Mouse (Mus musculus): Measurements from ENCODE around the gene Tmem145. TPM values are rescaled to one million over a fixed set of nuclear protein-coding genes. Genes with fewer than 3 reads are reported as not detected.
A peak's percentile ranks its signal among the peaks of the same experiment; 100 is the strongest.

The Tmem145 gene
- polyA plus RNA-seq, 1 experiment from 2014 or later: 7.2 TPM

DNA sequence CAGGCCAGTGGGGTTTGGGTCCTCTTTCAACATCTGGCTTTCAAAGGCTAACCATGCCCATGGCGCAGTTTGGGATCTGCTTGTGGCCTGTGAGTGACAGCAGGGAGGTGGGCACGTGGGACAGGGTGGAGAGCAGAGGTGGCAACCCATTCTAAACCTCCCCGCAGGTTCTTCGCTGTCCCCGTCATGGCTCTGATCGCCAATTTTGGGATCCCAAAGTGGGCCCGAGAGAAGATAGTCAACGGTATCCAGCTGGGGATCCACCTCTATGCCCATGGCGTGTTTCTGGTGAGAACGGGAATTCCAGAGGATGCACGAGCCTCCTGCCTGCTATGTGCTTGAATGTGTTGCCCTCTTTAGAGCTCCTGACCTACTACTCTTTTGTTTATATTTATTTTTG, 5.3 kb downstream of the Tmem145 start:
- Histone ChIP-seq H3K4me3 (ENCODE audit: low read depth, low read length) (no peak overlapping the region), H3K4me2 (no peak overlapping the region), H3K36me3 (ENCODE audit: control insufficient read depth, insufficient read depth, low read length) (no peaks in the 10 kb centered on the region), H3K4me1 (ENCODE audit: control insufficient read depth, insufficient read depth, low read length) (peaks cover 14% of the 10 kb centered on the region), H3K9ac (ENCODE audit: low read length) (no peak overlapping the region), H3K27me3 (ENCODE audit: control insufficient read depth, insufficient read depth, low read length) (peaks cover 33% of the 10 kb centered on the region), H3K27ac (ENCODE audit: low read depth, low read length) (no peak overlapping the region), H3K9me3 (ENCODE audit: control insufficient read depth, low read length) (no peaks in the 10 kb centered on the region)
- no peak for DNase-seq (ENCODE audit: low spot score, missing footprints)
- 78% methylated on average over 11 of the region's 11 CpGs for WGBS
- ATAC-seq (ENCODE audit: low FRiP score): no peak

DNA sequence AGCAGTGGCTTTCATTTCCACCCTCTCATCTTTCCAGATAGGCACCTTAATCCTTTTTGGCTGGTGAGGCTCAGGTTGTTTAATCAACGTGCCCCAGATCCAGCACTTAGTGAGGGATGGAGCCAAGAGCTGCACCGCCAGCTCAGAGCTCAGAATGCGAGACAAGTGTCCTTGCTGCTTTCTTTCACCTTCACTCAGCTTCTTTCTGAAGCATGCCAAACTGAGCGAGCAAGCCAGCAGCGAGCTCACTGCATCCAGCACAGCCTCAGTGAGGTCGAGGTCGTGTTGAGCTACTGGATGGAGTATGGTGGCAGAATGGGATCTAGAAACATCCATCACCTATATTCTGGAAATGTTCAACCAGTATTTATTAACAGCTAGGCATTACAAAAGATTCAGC, 7.4 kb downstream of the Tmem145 start:
- H3K9ac ChIP-seq (ENCODE audit: low read length): no peak overlapping the region
- H3K4me2 ChIP-seq: no peak overlapping the region
- peaks cover 33% of the 10 kb centered on the region for H3K27me3 ChIP-seq (ENCODE audit: control insufficient read depth, insufficient read depth, low read length)
- no peaks in the 10 kb centered on the region for H3K36me3 ChIP-seq (ENCODE audit: control insufficient read depth, insufficient read depth, low read length)
- DNase-seq (ENCODE audit: low spot score, missing footprints) (peak; percentile 81), ATAC-seq (ENCODE audit: low FRiP score) (no peak)
- H3K9me3 ChIP-seq (ENCODE audit: control insufficient read depth, low read length): no peaks in the 10 kb centered on the region
- WGBS: 45% methylated on average over 7 of the region's 7 CpGs
- no peak overlapping the region for H3K27ac ChIP-seq (ENCODE audit: low read depth, low read length)
- peaks cover 12% of the 10 kb centered on the region for H3K4me1 ChIP-seq (ENCODE audit: control insufficient read depth, insufficient read depth, low read length)
- H3K4me3 ChIP-seq (ENCODE audit: low read depth, low read length): no peak overlapping the region

DNA sequence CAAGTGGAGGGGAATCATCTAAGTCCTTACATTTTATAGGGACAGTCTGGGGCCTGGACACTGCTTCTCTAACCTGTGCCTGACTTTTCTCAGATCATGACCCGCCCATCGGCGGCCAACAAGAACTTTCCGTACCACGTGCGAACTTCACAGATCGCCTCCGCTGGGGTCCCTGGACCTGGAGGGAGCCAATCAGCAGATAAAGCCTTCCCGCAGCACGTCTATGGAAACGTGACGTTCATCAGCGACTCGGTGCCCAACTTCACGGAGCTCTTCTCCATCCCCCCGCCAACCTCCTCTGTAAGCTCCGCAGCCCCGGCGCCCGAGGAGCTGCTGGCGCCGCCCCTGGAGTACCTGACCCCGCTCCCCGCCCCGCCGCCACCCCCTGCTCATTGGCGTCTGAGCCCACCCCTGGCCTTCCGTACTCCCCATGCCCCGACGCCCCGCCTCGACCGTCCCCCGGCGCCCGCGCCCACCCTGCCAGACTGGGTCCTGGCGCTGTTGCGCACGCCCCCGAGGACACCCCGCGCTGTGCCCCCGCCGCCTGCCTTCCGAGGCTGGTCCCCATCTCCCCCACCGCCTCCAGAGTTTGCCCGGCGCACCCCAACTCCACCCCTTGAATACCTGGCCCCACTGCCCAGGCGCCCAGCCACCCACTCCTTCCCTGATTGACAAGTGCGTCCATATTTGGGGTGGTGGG, 8.8 kb downstream of the Tmem145 start:
- H3K9ac ChIP-seq (ENCODE audit: low read length): peak overlapping the region; percentile 61
- H3K27me3 ChIP-seq (ENCODE audit: control insufficient read depth, insufficient read depth, low read length): peaks cover 33% of the 10 kb centered on the region
- peaks cover 14% of the 10 kb centered on the region for H3K4me1 ChIP-seq (ENCODE audit: control insufficient read depth, insufficient read depth, low read length)
- no peak for ATAC-seq (ENCODE audit: low FRiP score)
- no peak overlapping the region for H3K27ac ChIP-seq (ENCODE audit: low read depth, low read length)
- peak overlapping the region; percentile 37 for H3K4me3 ChIP-seq (ENCODE audit: low read depth, low read length)
- peak; percentile 86 for DNase-seq (ENCODE audit: low spot score, missing footprints)
- 2% methylated on average over 43 of the region's 51 CpGs for WGBS
- no peaks in the 10 kb centered on the region for H3K36me3 ChIP-seq (ENCODE audit: control insufficient read depth, insufficient read depth, low read length)
- H3K9me3 ChIP-seq (ENCODE audit: control insufficient read depth, low read length): no peaks in the 10 kb centered on the region
- peak overlapping the region; percentile 67 for H3K4me2 ChIP-seq

DNA sequence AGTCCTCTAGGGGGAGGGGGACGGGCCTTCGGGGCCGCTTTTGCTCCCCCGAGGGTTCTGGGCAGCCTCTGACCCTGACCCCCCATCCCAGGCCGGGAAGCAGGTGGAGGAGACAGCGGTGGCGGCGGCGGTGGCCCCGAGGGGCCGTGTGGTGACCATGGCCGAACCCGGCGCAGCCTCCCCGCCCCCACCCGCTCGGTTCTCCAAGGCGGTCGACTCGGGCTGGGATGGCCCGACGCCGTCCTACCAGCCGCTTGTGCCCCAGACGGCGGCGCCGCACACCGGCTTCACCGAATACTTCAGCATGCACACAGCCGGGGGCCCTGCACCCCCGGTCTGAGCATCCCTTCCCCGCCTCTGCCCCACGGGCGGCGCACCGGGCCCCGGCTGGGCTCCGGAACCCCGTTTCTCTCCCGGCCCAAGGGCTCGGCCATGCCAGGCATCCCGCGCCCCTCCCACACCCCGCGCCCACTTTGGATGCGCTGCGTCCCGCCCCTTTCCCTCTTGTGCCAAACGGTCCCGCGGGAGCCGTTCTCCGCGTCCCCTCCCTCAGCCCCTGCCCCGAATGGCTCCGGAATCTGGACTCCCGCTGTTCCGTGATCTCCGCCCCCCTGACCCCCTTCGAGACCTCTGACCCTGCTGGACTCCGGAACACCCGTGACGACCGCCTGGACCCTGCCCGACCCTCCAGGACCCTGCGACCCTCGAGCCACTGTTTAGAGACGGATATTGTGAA, 9.6 kb downstream of the Tmem145 start:
- H3K27ac ChIP-seq (ENCODE audit: low read depth, low read length): no peak overlapping the region
- peak overlapping the region; percentile 61 for H3K9ac ChIP-seq (ENCODE audit: low read length)
- no peaks in the 10 kb centered on the region for H3K36me3 ChIP-seq (ENCODE audit: control insufficient read depth, insufficient read depth, low read length)
- DNase-seq (ENCODE audit: low spot score, missing footprints): peak; percentile 91
- ATAC-seq (ENCODE audit: low FRiP score): no peak
- 1% methylated on average over 69 of the region's 69 CpGs for WGBS
- peak overlapping the region; percentile 37 for H3K4me3 ChIP-seq (ENCODE audit: low read depth, low read length)
- H3K27me3 ChIP-seq (ENCODE audit: control insufficient read depth, insufficient read depth, low read length): peaks cover 33% of the 10 kb centered on the region
- H3K9me3 ChIP-seq (ENCODE audit: control insufficient read depth, low read length): no peaks in the 10 kb centered on the region
- peaks cover 14% of the 10 kb centered on the region for H3K4me1 ChIP-seq (ENCODE audit: control insufficient read depth, insufficient read depth, low read length)
- peak overlapping the region; percentile 67 for H3K4me2 ChIP-seq

DNA sequence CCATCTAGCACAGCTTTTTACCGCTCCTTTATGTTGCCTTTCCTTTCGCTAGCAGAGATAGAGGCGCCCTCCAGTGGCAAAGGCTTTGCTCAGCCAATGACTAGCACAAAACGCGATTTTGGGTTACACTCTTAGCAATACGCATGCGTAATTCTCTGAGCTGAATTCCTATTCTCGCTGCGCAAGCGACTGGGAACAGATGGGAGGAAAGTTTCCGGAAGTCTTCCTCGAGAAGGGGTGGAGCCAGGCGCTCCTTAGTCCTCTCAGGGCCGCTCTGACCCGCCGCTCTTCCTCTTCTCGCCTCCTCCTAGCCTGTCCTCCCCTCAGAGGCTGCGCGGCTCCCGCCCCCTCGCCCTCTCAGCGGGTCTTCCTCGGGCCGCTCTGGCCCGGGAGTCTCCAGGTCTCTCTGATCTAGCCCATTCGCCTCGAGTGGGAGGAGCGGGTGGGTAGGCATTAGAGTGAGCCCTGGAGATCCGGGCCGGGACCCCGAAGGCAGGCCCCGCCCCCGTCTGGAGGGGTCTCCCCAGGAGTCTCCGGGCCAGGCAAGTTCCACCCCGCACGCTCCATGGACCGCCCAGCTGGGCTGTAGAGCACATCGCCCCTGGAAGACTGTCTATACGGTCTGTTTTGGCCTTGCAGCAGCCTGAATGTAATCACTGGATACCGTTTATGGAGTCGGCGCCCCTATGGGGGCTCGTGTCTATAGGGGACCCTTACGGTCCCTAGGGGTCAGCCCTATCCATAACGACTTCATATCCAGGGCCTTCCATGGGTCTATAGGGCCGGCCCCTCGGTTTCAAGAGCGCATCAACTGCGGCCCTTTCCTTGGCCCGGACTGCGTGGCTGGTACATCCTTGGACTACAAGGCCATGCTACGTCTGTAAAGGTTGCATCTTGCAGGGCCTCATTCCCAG, 10.9 kb downstream of the Tmem145 start, which contains the start of gene Megf8:
Megf8 (plus strand) TSS at position 633 of the 914 bp plus-strand sequence.
- Histone ChIP-seq H3K27ac (ENCODE audit: low read depth, low read length) (peak within 1 kb of the TSS; percentile 48), H3K9ac (ENCODE audit: low read length) (peak within 1 kb of the TSS; percentile 78), H3K36me3 (ENCODE audit: control insufficient read depth, insufficient read depth, low read length) (no peaks in the 10 kb centered on the region), H3K9me3 (ENCODE audit: control insufficient read depth, low read length) (no peaks in the 10 kb centered on the region), H3K4me1 (ENCODE audit: control insufficient read depth, insufficient read depth, low read length) (peaks cover 20% of the 10 kb centered on the region), H3K4me3 (ENCODE audit: low read depth, low read length) (peak within 1 kb of the TSS; percentile 67), H3K27me3 (ENCODE audit: control insufficient read depth, insufficient read depth, low read length) (peaks cover 30% of the 10 kb centered on the region), H3K4me2 (peak within 1 kb of the TSS; percentile 87)
- WGBS: under 1% methylated on average over 52 of the region's 52 CpGs
- DNase-seq (ENCODE audit: low spot score, missing footprints) (peak; percentile 100), ATAC-seq (ENCODE audit: low FRiP score) (peak; percentile 99)

DNA sequence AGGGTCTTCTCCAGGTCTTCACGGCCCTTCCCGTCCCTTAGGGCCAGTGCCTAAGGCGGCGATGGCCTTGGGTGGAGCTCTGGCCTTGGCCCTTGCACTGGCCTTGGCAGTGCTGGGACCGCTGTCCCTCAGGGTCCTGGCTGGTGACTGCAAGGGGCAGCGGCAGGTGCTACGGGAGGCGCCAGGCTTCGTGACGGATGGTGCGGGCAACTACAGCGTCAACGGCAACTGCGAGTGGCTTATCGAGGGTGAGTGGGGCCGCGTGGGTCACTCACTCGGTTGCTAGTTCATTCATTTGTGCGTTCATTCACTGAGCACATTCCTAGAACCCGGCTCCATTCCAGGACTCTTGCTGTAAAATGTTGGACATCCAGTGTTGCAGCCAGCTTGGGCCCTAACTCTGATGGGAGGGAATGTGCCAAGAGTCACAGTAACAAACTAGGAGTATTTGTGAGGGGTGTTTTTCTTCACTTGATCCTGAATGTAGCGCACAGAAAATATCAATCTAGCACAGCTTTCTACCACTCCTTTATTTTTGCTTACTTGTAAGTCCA, 11.6 kb downstream of the Tmem145 start:
- Histone ChIP-seq H3K9ac (ENCODE audit: low read length) (peak overlapping the region; percentile 78), H3K27me3 (ENCODE audit: control insufficient read depth, insufficient read depth, low read length) (peaks cover 27% of the 10 kb centered on the region), H3K27ac (ENCODE audit: low read depth, low read length) (peak overlapping the region; percentile 48), H3K4me2 (peak overlapping the region; percentile 87), H3K9me3 (ENCODE audit: control insufficient read depth, low read length) (no peaks in the 10 kb centered on the region), H3K4me1 (ENCODE audit: control insufficient read depth, insufficient read depth, low read length) (peaks cover 25% of the 10 kb centered on the region), H3K4me3 (ENCODE audit: low read depth, low read length) (peak overlapping the region; percentile 67), H3K36me3 (ENCODE audit: control insufficient read depth, insufficient read depth, low read length) (no peaks in the 10 kb centered on the region)
- 21% methylated on average over 21 of the region's 21 CpGs for WGBS
- ATAC-seq (ENCODE audit: low FRiP score) (no peak; the same call in 1 of the 2 replicates), DNase-seq (ENCODE audit: low spot score, missing footprints) (no peak)

DNA sequence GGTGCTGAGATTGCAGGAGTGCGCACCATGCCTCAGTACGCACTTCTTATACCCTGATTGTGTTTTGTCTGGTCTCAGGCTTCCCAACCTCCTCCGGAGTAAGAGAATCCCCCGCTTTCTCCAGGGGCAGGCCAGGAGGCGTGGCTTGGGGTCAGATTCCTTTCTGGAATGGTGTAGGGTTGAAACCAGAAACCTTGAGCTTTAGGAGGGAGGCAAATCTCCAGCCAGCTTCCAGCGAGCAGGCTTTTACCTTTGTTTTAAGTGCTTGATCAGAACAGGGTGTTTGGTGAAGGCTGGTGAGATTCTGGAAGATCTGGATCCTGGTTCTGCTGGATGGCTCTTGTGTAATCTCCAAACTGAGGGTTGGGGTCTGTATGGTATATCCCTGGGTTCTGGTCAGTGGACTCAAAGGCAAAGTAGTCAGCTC, 16.2 kb downstream of the Tmem145 start:
- Histone ChIP-seq H3K9ac (ENCODE audit: low read length) (peak overlapping the region; percentile 24; the same call in 1 of the 2 replicates), H3K4me3 (ENCODE audit: low read depth, low read length) (no peak overlapping the region)
- peak; percentile 36; the same call in 1 of the 2 replicates for ATAC-seq (ENCODE audit: low FRiP score)

DNA sequence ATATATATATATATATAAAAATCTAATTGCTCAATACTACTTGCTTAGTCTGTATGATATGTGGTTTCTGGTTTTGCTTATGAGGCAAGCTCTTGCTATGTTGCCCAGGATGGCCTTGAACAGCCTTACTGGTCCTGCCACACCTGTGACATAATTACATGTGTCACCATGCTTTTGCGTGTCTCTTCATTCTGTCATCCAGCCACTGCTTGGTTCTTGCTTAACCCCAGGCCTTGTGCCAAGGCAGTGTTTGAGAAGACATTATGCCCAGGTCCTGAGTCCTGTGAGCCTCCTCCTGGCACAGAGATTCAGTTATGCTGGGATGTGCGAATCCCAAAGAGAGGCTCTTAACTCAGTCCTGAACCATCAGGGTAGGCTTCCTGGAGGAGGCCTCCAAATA, 17.3 kb downstream of the Tmem145 start:
- H3K4me1 ChIP-seq (ENCODE audit: control insufficient read depth, insufficient read depth, low read length): peaks cover 13% of the 10 kb centered on the region

More for the DNA sequence above, 16.2 kb downstream of the Tmem145 start:
- Histone ChIP-seq H3K27me3 (ENCODE audit: control insufficient read depth, insufficient read depth, low read length) (no peaks in the 10 kb centered on the region), H3K27ac (ENCODE audit: low read depth, low read length) (peak overlapping the region; percentile 63), H3K36me3 (ENCODE audit: control insufficient read depth, insufficient read depth, low read length) (no peaks in the 10 kb centered on the region), H3K9me3 (ENCODE audit: control insufficient read depth, low read length) (no peaks in the 10 kb centered on the region), H3K4me1 (ENCODE audit: control insufficient read depth, insufficient read depth, low read length) (peaks cover 13% of the 10 kb centered on the region), H3K4me2 (no peak overlapping the region)
- 7% methylated on average over 6 of the region's 6 CpGs for WGBS
- peak; percentile 91 for DNase-seq (ENCODE audit: low spot score, missing footprints)

More for the DNA sequence above, 17.3 kb downstream of the Tmem145 start:
- DNase-seq (ENCODE audit: low spot score, missing footprints): no peak
- WGBS: 97% methylated on average over 2 of the region's 2 CpGs
- Histone ChIP-seq H3K4me3 (ENCODE audit: low read depth, low read length) (no peak overlapping the region), H3K27me3 (ENCODE audit: control insufficient read depth, insufficient read depth, low read length) (no peaks in the 10 kb centered on the region), H3K27ac (ENCODE audit: low read depth, low read length) (no peak overlapping the region), H3K36me3 (ENCODE audit: control insufficient read depth, insufficient read depth, low read length) (no peaks in the 10 kb centered on the region), H3K9me3 (ENCODE audit: control insufficient read depth, low read length) (no peaks in the 10 kb centered on the region), H3K4me2 (no peak overlapping the region), H3K9ac (ENCODE audit: low read length) (no peak overlapping the region)
- no peak for ATAC-seq (ENCODE audit: low FRiP score)
